Mouse (Mus musculus) cortical plate, adult 2 months (tissue): ENCODE results near the gene Sertad3.

Experiments
- CTCF ChIP-seq: fragments of 200-500 bp; IDR thresholded peaks from 2 replicates; pipeline ENCODE4 v1.5.1; 2011; ENCODE audit warnings: mild to moderate bottlenecking, control low read depth, low read length; ENCODE audit not compliant: insufficient read depth; ENCODE audit errors: extremely low read depth
- POLR2A ChIP-seq: fragments of 200-500 bp; IDR thresholded peaks from 2 replicates; pipeline ENCODE4 v1.6.1; 2011; ENCODE audit warnings: mild to moderate bottlenecking, low read length, control low read depth; ENCODE audit not compliant: insufficient read depth; ENCODE audit errors: extremely low read depth

- TF ChIP-seq POLR2A (no peak), CTCF (0 out of 2 replicates have a peak, but pooled peaks have one; percentile 7)
Measured at GRCm38 (mm10) chr7:27429135-27429534, 44.4 kb upstream of the Sertad3 start.
